Mouse (Mus musculus) T-helper 1 cell (primary cell): ENCODE data around the gene Pibf1.

Source experiments
- in situ Hi-C: fragments of 300-600 bp; cut with MboI, MseI; formaldehyde crosslinking; loops from one replicate; pipeline ENCODE4 v1.15.1; 2025; ENCODE audit warnings: high pct_unique_total_duplicates

Gene Pibf1

DNA sequence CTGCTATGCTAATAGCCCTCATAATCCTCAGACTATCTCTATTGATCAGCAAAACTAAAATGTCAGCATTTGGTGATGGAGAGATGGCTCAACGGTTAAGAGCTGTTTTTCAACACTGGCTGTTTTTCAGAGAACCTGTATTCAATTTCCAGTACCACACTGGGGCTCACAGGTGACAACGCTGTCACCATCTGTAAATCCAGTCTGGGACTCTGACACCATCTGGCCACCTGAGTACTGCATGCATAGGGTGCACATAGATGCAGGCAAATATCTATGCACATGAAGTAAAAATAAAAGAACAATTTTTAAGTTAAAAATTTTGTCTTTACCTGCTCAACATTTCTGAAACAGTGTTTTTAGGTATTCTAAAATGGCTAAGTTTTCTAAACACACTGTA lies 40.8 kb downstream of the Pibf1 start:
- in situ Hi-C loops: no loop called here

DNA sequence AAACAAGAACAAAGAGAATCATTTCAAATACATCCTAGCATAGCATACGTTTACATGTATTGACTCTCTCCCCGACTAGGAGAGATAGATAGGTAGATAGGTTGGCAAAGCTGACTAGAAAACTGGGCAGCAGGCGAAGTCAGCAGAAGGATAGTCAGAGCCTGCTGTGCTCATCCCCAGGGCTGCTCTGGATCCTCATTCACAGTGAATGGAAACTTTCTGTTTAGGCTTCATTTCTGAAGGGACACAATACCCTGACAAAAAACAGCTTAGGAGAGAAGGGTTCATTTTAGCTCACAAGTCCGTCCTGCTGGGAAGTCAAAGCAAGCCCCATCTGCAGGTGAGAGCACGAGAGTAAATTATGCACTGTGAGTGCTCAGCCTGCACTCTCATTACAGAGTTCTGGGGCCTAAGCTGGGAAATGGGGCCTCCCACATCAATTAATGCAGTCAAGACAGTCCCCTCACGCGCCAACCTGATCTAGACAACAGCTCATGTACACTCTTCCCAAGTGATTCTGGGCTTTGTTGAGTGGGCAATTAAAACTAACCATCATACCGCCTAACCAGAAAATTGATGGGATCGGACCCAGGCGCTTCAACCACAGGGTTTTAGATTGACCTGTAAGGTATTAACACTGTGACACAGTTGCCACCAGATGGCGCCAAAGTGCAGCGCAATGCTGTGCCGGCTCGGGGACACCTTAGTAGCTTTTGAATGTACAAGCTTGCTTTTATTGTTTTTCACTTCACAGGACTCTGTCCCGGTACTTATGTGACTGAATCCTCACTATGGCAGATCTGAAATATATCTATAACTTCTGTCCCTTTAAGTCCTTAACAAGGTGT lies 42.8 kb downstream of the Pibf1 start:
- in situ Hi-C loops: no loop called here

DNA sequence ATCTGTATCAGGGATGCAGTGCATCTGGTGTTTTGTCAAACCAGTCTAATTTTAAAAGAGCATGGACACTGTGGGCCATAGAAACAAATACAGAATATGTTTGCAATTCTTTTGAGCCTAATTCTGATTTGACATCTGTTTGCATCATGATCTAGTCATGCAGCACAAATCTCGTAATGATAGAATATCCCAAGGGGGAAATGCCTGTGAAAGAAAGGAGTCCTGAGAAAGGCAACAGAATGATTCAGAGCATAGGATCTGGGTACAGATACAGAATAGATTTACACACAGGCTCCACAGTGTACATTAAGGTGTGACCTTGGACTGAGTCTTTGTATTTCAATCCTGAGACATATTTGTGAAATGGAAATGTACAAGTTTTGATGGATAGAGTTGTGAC lies 47.6 kb downstream of the Pibf1 start:
- in situ Hi-C loops: no loop called here

- in situ Hi-C loops: no loop called here
These were observed 53.5 kb downstream of the Pibf1 start for GRCm38 (mm10) chr14:99152683-99153082.

DNA sequence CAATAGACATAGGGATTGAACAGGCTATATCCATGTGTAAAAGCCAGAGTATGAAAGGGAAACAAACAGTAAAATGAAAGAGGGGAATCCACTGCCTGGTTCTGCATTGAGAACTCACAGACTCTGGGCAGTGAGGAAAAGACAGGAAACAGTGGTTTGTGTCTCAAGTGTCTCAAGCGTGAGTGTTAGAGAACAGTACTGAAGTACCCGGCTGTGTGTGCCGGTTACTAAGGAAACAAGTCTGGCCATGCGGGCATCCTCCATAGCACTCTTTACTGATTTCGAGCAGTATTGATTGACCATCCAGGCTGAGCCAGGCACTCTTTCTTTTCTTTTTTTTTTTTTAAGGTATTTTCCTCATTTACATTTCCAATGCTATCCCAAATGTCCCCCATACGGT lies 60.7 kb downstream of the Pibf1 start:
- in situ Hi-C loops: no loop called here

- in situ Hi-C loops: no loop called here
These were observed 63.8 kb downstream of the Pibf1 start for GRCm38 (mm10) chr14:99163051-99163450.

GRCm38 (mm10) chr14:99174138-99174745 lies 75.0 kb downstream of the Pibf1 start:
- in situ Hi-C loops: no loop called here

DNA sequence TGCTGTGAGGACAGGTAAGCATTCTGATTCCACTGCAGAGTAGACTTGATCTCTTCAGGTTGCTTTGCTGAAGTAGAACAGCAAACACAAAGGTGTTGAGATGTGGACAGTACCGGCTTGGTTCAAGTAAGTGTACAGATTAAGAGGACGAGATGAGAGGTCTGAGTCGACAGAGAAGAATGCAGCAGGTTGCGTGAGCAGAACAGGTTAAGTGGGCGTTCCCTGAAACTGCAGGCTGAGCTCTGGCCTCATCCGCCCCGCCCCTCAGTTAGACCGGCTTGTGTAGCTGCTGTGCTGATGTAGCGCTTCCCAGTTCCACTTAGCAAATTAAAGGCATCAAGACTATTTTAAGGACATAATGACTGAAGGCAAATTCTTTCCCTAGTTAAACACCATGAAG lies 77.3 kb downstream of the Pibf1 start:
- in situ Hi-C loops: no loop called here

- in situ Hi-C loops: no loop called here
These were observed 91.0 kb downstream of the Pibf1 start for GRCm38 (mm10) chr14:99190153-99190790.

DNA sequence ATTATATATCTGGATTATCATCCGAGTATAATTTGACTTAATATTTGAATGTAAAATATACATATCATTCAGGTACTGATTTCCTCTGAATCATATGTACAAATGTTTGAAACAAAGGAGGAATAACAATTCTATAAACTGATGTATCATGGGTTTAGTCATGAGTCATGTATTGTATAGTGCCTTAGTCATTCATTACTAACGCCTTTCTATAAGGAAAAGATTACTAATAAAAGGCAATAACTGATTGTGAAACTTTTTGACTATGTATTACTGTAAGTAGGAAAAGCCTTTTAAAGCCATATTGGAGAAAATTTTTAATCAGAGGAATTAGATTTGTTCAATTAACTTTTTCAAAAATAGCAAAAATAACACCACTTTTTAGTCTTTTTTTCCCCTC lies 106.6 kb downstream of the Pibf1 start:
- in situ Hi-C loops: no loop called here

DNA sequence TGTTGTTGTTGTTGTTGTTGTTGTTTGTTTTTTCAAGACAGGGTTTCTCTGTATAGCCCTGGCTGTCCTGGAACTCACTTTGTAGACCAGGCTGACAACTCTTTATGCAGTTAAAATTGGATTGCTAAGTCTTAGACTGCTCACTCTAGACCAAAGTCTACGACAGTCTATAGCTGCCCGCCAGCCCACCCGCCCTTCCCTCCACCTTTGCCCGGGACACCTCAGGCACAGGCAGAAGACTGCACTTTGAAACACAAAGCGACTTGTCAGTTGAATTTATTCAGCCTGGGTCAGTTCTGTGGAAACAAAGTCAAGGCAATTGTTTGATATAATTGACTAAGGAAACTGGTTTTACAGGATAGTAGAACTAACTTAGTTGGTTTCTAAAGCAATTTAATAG lies 107.4 kb downstream of the Pibf1 start:
- in situ Hi-C loops: no loop called here

GRCm38 (mm10) chr14:99210431-99210830 lies 111.2 kb downstream of the Pibf1 start:
- in situ Hi-C loops: no loop called here

- in situ Hi-C loops: no loop called here
These were observed 119.3 kb downstream of the Pibf1 start for GRCm38 (mm10) chr14:99218396-99219012.

- in situ Hi-C loops: no loop called here
These were observed 120.5 kb downstream of the Pibf1 start for GRCm38 (mm10) chr14:99219757-99220171.

DNA sequence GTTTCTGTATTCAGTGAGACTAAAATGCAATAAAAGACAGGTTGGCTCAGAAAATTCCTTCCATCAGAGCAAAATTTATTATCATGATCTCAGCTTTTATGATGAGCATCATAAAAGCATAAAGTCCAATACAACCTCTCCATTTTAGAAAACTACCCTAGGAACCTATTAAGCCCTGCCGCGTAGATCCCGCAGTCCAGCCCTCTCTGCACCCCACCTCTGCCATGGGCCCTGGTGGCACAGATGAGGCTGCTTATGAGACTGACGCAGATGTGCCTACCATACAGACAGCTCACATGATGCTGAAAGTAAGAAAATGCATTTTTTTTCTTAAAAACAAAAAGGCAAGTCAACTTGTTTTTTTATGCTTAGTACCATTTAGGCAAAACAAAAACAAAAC lies 126.7 kb downstream of the Pibf1 start:
- in situ Hi-C loops: no loop called here

DNA sequence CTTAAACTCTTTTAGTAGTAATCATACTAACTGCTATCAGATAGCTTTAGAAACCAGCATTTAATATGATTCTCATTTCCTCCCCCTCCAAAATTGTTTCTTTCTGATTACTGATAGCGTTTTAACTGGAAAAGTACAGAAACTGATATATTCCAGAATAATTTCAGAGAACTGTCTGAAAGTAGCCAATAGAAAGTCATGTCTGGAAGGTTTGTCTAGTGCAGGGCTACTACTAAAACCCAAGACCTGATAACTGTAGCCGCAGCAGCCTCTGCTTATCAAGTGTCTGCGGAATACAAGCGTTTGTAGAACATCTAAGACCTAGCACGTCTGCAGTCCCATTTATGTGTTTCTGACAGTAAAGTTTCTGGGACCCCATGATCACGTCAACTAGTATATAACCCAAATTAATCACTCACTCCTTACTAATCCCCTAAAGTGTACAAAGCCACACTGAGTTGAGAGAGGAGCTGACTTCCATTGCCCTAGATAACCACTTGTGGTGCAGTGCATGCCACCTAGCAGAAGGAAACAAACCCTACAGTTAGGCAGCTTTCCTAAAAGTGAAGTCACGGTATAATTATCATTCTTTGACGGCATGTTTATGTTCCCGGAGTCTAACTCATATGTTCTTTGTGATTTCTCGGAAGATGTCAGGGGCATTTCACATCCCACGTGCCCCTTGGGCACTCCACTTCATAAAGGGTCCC lies 130.0 kb downstream of the Pibf1 start:
- in situ Hi-C loops: no loop called here

DNA sequence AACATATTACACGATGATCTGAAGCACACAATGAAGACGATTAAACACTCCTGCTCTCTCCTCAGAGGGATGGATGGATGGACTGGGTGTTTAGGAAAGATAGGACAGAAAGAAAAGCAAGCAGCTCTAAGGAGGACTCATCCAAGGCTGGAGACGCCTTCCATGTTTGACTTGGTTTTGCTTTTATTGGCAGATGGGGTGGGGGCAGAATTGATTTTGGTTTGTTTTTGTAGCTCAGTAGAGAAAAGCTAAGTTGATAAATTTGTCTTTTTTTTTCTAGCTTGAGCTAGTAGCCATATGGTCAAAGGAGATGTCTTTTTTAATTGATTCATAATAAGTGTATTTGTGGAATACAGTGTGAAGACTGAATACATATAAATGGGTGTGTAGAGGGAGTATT lies 133.8 kb downstream of the Pibf1 start:
- in situ Hi-C loops: no loop called here

GRCm38 (mm10) chr14:99237115-99237514 lies 137.9 kb downstream of the Pibf1 start:
- in situ Hi-C loops: no loop called here

GRCm38 (mm10) chr14:99240563-99240962 lies 141.3 kb downstream of the Pibf1 start:
- in situ Hi-C loops: no loop called here

DNA sequence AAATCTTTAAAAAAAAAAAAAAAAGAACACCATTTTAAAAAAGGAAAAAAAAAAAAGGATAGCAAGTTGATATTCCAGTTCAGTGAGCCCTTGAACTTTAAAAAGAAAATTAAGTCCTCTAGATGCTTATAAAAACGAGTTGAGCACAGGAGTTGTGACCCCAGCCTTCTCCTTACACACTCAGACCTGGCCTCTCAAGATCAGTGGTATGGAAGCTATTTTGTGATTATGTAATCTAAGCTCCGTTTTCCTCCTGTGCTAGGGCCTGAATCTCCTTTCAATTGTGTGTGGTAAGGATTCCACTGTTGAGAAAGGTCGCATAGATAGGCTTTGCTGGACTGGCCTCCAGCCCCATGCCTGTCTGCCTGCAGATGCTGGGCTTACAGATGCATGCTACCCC lies 145.3 kb downstream of the Pibf1 start:
- in situ Hi-C loops: no loop called here

- in situ Hi-C loops: loop anchor here (10.0 kb wide), 1 partner anchor 1977 kb away; no protein-coding TSS in a partner anchor
These were observed 162.8 kb downstream of the Pibf1 start for GRCm38 (mm10) chr14:99262026-99262425.

DNA sequence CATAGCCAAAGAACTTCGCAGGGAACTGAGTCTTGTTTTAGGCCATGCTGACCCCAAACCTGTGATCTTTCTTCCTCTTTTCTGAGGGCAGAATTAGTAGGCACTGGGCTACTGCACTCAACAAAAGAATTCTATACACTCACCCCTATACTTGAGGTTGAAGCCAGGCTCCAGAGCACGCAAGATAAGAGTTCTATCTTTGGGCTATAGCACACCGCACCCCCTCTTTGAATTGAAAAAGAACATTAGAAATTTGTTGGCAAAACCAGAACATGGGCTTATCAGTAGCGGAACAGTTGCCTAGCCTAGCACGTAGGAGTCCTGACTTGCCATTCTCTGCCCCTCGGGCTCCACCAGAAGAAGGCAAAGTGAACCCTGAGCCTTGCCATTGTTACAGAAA lies 164.6 kb downstream of the Pibf1 start:
- in situ Hi-C loops: loop anchor here (10.0 kb wide), 1 partner anchor 1979 kb away; no protein-coding TSS in a partner anchor
